Mouse (Mus musculus) liver (tissue): Measurements from ENCODE around the gene Pcdh15.

Source experiments
- DNase-seq: peaks from one replicate; pipeline ENCODE4 v3.0.0-alpha.2; 2020; ENCODE audit warnings: mixed read lengths

The Pcdh15 gene

DNA sequence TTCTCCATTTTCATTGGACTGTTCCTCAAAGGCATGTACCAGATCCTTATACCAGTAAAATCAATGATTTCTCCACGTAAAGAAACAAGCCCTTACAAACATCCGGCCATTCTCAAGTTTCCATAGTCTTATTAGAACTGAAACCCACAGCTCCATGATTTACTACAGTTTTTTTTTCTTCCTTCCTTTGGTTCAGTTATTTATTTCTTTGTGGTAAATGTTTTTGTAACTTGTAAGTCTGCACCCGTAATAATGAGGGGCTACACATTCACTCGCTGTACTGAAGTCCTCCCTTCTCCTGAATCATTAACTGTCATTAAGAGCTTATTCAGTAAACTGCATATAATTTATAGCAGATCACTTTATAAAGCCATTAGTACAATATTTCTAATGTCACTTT lies 1526.6 kb downstream of the Pcdh15 start:
- no peak for DNase-seq

DNA sequence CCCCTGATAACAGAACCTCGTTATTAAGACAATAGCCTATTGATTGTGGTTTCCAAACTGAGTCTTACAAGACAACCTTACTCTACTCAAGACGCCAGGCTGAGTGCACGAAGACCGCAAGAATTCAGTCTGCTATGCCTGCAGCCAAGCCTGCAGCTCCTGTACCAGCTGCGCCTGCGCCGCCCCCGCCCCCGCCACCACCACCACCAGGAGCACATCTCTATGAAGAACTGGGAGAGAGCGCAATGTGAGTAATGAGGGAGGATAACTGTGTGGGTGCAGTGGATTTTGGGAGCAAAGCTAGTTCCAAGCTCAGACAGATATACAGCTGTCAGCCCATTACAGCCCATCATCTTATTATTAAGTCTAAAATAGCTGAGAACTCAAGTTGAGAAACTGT lies 1527.5 kb downstream of the Pcdh15 start:
- no peak for DNase-seq

DNA sequence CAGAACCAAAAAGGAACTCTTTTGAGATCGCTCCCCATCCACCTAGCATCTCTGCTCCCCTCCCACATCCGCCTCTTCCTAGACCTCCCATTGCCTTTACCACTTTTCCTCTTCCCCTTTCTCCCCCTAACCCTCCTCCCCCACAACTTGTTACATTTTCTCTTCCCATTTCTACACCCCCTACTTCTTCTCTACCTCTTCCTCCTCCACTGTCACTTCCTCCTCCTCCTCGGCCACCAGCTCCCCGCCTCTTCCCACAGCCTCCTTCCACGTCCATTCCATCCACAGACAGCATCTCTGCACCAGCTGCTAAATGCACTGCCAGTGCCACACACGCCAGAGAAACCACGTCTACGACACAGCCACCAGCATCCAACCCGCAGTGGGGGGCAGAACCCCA lies 1532.2 kb downstream of the Pcdh15 start:
- no peak for DNase-seq

DNA sequence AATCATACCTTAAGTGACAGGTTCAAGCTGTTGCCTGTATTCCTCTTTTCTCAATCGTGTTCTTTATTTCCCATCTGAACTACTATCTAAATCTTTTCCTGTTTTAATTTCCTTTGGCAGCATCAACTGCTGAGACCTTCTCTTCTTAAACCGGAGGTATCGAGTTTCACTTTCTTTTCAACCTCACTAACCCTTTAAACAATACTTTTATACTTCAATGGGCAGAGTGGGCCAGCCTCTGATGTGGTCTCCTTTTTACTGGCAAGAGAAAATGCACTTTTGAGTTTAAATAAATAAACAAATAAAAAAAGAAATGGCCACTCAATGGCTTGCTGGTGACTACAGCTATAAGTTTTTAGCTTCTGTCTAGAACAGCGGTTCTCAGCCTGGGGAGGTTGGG lies 1537.9 kb downstream of the Pcdh15 start:
- DNase-seq = no peak

DNA sequence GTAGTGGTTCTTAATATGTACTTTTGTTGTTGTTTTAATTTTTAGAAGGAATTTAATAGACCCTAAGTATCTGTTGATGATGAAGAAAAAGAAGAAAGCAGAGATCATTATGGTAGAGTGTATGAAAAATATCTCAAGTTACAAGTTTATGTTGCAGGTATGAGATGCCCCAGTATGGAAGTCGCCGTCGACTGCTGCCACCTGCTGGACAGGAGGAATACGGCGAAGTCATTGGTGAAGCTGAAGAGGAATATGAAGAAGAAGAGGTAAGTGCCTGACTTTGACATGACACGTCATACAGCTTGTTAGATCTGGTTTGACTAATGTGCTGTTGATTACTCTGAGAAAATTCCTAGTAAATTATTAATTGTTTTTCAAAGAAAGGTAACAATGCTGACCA lies 1543.0 kb downstream of the Pcdh15 start:
- DNase-seq = peak; percentile 12

DNA sequence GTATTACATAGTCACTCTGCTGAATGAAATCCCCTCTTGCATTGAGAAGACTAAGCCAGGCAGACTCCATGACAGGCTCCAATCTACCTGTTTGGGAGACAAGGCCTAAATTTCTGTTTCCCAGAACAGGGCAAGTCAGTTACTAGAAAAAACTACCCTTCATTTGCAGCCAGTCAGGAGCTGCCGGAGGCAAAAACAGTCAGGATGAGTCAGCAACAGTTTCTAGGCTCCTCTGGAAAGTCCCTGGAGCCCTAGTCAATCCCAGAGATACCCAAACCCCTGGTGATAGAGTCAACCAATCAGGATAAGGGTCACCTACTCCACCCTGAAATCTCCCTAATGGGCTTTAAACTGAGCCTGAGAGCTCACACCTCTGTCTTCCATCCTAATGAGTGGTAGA lies 1564.0 kb downstream of the Pcdh15 start:
- no peak for DNase-seq

DNA sequence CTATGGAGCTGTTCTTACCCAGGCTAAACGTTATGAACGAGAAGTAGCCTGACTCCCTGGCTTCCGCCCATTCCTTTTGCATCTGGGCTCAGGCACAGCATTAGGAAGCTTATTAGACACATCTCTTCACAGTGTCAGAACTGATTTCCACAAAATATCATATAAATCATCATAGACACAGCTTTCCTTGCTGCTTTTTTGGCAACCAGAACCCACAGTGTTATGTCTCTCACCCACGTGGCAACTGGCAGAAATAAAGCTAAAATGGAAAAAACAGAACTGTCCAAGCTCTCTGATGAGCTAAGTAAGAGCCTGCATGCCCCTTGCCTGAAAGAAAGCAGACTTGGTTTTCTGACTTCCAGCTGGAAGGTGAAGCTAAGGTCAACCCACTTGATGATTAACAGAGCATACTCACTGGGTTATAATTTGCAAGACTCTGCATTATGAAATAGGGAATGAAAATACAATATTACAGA lies 1580.9 kb downstream of the Pcdh15 start:
- no peak for DNase-seq

DNA sequence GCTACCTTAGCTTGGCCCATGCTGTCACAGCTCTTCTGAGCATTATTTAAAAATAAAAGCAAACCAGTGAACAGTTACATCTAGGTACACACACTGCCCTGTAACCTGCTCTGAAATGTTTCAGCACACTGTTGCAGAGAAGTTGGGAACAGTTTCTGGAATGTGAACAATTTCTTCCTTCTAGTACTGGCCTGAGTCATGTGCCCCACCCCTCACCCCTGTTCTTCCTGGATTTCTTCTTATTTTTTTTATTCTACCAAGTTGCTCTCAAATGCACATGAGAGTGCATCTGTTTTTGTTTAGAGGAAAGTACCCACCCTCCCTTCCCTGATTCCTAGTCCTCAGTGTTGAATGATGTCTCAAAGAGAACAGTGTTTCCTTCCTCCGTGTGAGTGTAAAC lies 1581.4 kb downstream of the Pcdh15 start:
- DNase-seq = no peak
